Mouse (Mus musculus) C2C12 (cell line): ENCODE results near the gene Gm6588.

ENCODE experiments used
- CEBPB ChIP-seq: IDR thresholded peaks from one replicate; pipeline ENCODE4 v1.6.1; 2011; ENCODE audit warnings: low read depth, mild to moderate bottlenecking, control low read depth, moderate library complexity
- CTCF ChIP-seq: IDR thresholded peaks from one replicate; pipeline ENCODE4 v1.5.1; 2011; ENCODE audit not compliant: control insufficient read depth, insufficient read depth, insufficient read length
- FOSL1 ChIP-seq: IDR thresholded peaks from one replicate; pipeline ENCODE4 v1.8.0; 2011; ENCODE audit warnings: mild to moderate bottlenecking, low read length; ENCODE audit not compliant: poor library complexity, insufficient read depth, severe bottlenecking
- MAX ChIP-seq: IDR thresholded peaks from one replicate; pipeline ENCODE4 v1.6.1; 2011; ENCODE audit warnings: mild to moderate bottlenecking, control low read depth
- MYOD1 ChIP-seq: IDR thresholded peaks from one replicate; pipeline ENCODE4 v1.6.1; 2011; ENCODE audit warnings: low read depth; ENCODE audit not compliant: control insufficient read depth, insufficient read length
- MYOG ChIP-seq: IDR thresholded peaks from one replicate; pipeline ENCODE4 v1.6.1; 2011; ENCODE audit not compliant: control insufficient read depth, insufficient read length; ENCODE audit errors: extremely low read depth
- USF1 ChIP-seq: IDR thresholded peaks from one replicate; pipeline ENCODE4 v1.6.1; 2011; ENCODE audit warnings: low read depth, mild to moderate bottlenecking, control low read depth, moderate library complexity

GRCm38 (mm10) chr5:112488101-112488776 lies 39.0 kb downstream of the Gm6588 start:
- TF ChIP-seq CTCF: no peak
- TF ChIP-seq MYOD1: no peak
- no peak for TF ChIP-seq MAX
- TF ChIP-seq USF1: no peak
- TF ChIP-seq FOSL1: no peak
- no peak for TF ChIP-seq CEBPB
- no peak for TF ChIP-seq MYOG
